Mouse (Mus musculus) intestine, embryonic 15.5 days (tissue): ENCODE results near the gene Srsf3. TPM values are rescaled to one million over a fixed set of nuclear protein-coding genes. Genes with fewer than 3 reads are reported as not detected.
"Not testable (repeated sequence)": the region's sequence is repeated elsewhere in the genome, so short reads cannot be mapped to it uniquely, and the experiment has no call there.

Experiments
- ATAC-seq: fragments of 200-750 bp; cut with Nextera tagmentation; 2 replicates; pipeline ENCODE4 v1.8.0; 2017; ENCODE audit warnings: moderate TSS enrichment, moderate library complexity
- H3K27ac ChIP-seq: fragments of 300-500 bp; sonication (generic); 2 replicates; pipeline ENCODE4 v1.5.1; 2015; ENCODE audit warnings: mild to moderate bottlenecking, inconsistent platforms
- H3K27me3 ChIP-seq: fragments of 300-500 bp; sonication (generic); replicated peaks from 2 replicates; pipeline ENCODE4 v1.6.1; 2015; ENCODE audit warnings: inconsistent platforms
- H3K36me3 ChIP-seq: fragments of 300-500 bp; sonication (generic); 2 replicates; pipeline ENCODE4 v1.6.1; 2015; ENCODE audit warnings: inconsistent platforms
- H3K4me1 ChIP-seq: fragments of 300-500 bp; sonication (generic); replicated peaks from 2 replicates; pipeline ENCODE4 v1.6.1; 2015; ENCODE audit warnings: inconsistent platforms
- H3K4me2 ChIP-seq: fragments of 300-500 bp; sonication (generic); replicated peaks from 2 replicates; pipeline ENCODE4 v1.6.1; 2015; ENCODE audit warnings: mild to moderate bottlenecking, inconsistent platforms
- H3K4me3 ChIP-seq: fragments of 300-500 bp; sonication (generic); replicated peaks from 2 replicates; pipeline ENCODE4 v1.5.1; 2015; ENCODE audit warnings: inconsistent platforms
- H3K9ac ChIP-seq: fragments of 300-500 bp; sonication (generic); 2 replicates; pipeline ENCODE4 v1.6.1; 2015; ENCODE audit warnings: inconsistent platforms
- H3K9me3 ChIP-seq: fragments of 300-500 bp; sonication (generic); 2 replicates; pipeline ENCODE4 v1.6.1; 2016; ENCODE audit warnings: inconsistent platforms
- WGBS: fragments of 180-500 bp; shearing (Covaris S2); methylation state at CpG from one replicate; pipeline ENCODE4 v1.1.7; 2015; 5-methylcytosine and 5-hydroxymethylcytosine counted together
- polyA plus RNA-seq: library from polyadenylated mRNA; unstranded; fragments of >200 nt; fragmentation: Nextera tagmentation; extraction: Ambion mirVana; gene quantifications from 2 replicates; pipeline ENCODE4 v1.2.1, GENCODE M21; 2015

Srsf3 gene
- polyA plus RNA-seq, 1 experiment from 2014 or later: 544 TPM

DNA sequence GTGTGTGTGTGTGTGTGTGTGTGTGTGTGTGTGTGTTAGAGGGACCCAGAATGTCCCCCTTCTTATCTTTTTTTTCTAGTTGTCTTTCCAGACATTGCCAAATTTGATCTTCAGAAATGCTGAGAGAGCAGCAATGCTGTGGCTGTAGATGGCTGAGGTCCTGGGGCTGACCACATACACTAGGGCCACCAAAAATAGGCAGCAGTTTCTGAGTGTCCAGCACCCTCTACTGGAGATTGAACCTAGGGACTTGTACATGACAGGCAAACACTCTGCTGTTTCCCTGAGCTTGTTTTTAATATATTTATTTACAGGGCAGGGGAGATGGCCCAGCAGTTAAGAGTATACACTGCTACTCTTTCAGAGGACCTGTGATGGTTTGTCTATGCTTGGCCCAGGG, 12.0 kb upstream of the Srsf3 start:
- H3K27ac ChIP-seq: no peak overlapping the region
- peaks cover 11% of the 10 kb centered on the region; the same call in 1 of the 2 replicates for H3K4me1 ChIP-seq
- no peaks in the 10 kb centered on the region for H3K9me3 ChIP-seq
- H3K4me3 ChIP-seq: no peak overlapping the region
- no peaks in the 10 kb centered on the region for H3K27me3 ChIP-seq
- H3K36me3 ChIP-seq: no peaks in the 10 kb centered on the region
- no peak for ATAC-seq
- H3K9ac ChIP-seq: no peak overlapping the region
- no peak overlapping the region for H3K4me2 ChIP-seq

DNA sequence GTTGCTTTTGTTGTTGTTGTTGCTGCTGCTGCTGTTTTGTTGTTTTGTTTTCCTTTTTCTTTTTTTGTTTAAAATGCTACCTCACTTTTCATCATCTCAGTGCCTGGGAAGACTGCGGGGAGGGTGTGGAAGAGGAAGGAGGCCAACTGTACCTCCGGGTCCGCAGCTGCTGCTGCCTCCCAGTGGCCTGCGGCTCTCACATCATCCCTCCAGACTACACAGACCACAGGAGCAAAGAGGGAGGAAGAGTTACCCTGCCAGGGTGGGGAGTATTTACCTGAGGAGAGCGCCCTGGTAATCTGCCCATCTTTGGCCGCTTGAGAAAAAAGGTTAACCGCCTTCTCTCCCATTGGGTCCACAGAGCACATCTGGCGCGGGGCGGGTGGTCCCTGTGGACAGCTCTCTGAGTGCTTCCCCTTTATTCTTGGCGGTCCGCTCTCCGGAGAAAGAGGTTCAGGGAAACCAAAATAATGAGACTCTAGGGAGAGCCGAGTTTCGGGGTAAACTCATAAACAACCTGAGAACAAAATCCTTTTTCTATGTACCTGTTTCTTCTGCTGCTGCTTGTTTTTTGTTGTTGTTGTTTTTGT, 10.1 kb upstream of the Srsf3 start:
- Histone ChIP-seq H3K4me2 (peak overlapping the region; percentile 45; the same call in 1 of the 2 replicates), H3K27me3 (no peaks in the 10 kb centered on the region), H3K4me1 (peaks cover 24% of the 10 kb centered on the region), H3K9me3 (no peaks in the 10 kb centered on the region), H3K9ac (no peak overlapping the region), H3K4me3 (no peak overlapping the region), H3K36me3 (no peaks in the 10 kb centered on the region), H3K27ac (no peak overlapping the region)
- 24% methylated on average over 15 of the region's 15 CpGs for WGBS
- ATAC-seq: peak; percentile 48; the same call in 1 of the 2 replicates

- no peaks in the 10 kb centered on the region for H3K27me3 ChIP-seq
- WGBS: 90% methylated on average over 6 of the region's 6 CpGs
- H3K36me3 ChIP-seq: no peaks in the 10 kb centered on the region
- H3K4me2 ChIP-seq: no peak overlapping the region
- no peak overlapping the region for H3K27ac ChIP-seq
- H3K4me1 ChIP-seq: peaks cover 22% of the 10 kb centered on the region
- no peaks in the 10 kb centered on the region for H3K9me3 ChIP-seq
- H3K9ac ChIP-seq: no peak overlapping the region
- no peak overlapping the region for H3K4me3 ChIP-seq
- ATAC-seq: no peak
Measured at GRCm38 (mm10) chr17:29023346-29023745, 9.1 kb upstream of the Srsf3 start.

GRCm38 (mm10) chr17:29024047-29024892, 8.2 kb upstream of the Srsf3 start:
- no peaks in the 10 kb centered on the region for H3K36me3 ChIP-seq
- peak overlapping the region; percentile 18 for H3K4me2 ChIP-seq
- peak overlapping the region; percentile 74 for H3K27ac ChIP-seq
- no peak for ATAC-seq
- no peaks in the 10 kb centered on the region for H3K9me3 ChIP-seq
- H3K4me1 ChIP-seq: peaks cover 22% of the 10 kb centered on the region
- H3K27me3 ChIP-seq: no peaks in the 10 kb centered on the region
- 68% methylated on average over 22 of the region's 22 CpGs for WGBS
- no peak overlapping the region for H3K9ac ChIP-seq
- H3K4me3 ChIP-seq: no peak overlapping the region

DNA sequence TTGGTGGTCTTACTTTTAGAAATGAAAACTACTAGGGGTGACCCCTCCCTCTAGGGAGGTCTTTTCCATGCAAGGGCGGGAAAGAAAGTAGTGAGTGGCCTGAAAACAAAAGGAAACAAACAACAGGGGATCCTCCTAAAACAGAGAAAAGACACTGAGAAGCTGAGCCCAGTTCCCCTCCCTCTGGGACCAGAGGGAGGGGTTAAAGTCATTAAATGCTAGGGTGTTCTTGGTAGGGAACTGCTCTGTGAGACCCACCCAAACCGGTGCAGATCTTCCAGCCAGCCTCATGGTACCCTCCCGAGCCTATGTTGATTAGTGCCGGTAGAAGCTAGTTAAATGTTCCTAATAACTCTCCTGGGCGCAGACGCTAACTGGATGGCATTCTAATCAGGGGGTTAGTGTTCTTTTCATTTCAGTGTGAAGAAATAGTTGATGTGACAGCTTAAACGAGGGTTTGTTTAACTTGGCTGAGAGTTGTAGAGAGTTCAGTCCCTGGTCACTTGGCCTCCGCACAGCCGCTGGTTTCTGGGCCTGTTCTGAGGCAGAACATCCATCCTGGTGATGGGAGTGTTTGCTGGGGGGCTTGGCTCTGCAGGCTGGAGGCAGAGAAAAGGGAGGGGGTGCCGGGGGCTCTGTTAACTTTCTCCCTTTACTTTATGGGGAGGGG, 7.4 kb upstream of the Srsf3 start:
- Histone ChIP-seq H3K9ac (no peak overlapping the region), H3K9me3 (no peaks in the 10 kb centered on the region), H3K36me3 (no peaks in the 10 kb centered on the region), H3K4me1 (peaks cover 22% of the 10 kb centered on the region), H3K27me3 (no peaks in the 10 kb centered on the region), H3K4me3 (no peak overlapping the region), H3K4me2 (peak overlapping the region; percentile 18), H3K27ac (peak overlapping the region; percentile 74)
- 23% methylated on average over 10 of the region's 10 CpGs for WGBS
- ATAC-seq: peak; percentile 66

- H3K9ac ChIP-seq: no peak overlapping the region
- 47% methylated on average over 5 of the region's 5 CpGs for WGBS
- no peak overlapping the region for H3K4me3 ChIP-seq
- no peaks in the 10 kb centered on the region for H3K9me3 ChIP-seq
- peaks cover 22% of the 10 kb centered on the region for H3K4me1 ChIP-seq
- no peaks in the 10 kb centered on the region for H3K36me3 ChIP-seq
- peak overlapping the region; percentile 74 for H3K27ac ChIP-seq
- H3K27me3 ChIP-seq: no peaks in the 10 kb centered on the region
- H3K4me2 ChIP-seq: no peak overlapping the region
- peak; percentile 57 for ATAC-seq
Measured at GRCm38 (mm10) chr17:29026652-29027356, 5.6 kb upstream of the Srsf3 start.

DNA sequence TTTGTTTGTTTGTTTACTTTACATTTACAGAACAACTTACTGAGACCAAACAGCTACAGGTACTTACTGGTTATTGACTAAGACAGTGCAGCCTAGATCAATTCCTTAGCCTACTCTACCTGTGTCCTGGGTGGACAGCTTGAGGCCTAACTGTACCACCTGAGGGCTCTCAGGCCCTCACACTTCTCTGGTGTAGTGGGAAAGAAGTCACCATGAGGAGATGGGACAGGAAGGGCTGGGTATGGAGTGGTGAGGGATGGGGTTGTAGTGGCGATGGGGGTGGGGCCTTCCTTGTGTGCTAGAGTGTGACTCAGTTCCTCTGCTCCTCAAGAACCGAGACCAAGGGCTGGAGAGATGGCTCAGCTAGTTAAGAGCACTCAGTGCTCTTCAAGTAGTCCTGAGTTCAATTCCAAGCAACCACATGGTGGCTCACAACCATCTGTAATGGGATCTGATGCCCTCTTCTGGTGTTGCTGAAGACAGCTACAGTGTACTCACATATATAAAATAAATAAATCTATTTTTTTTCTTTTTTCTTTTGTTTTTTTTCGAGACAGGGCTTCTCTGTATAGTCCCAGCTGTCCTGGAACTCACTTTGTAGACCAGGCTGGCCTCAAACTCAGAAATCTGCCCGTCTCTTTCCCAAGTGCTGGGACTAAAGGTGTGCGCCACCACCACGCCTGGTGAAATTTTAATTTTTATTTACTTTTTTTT, 1.9 kb upstream of the Srsf3 start:
- no peak overlapping the region for H3K27ac ChIP-seq
- H3K27me3 ChIP-seq: no peaks in the 10 kb centered on the region
- no peaks in the 10 kb centered on the region for H3K9me3 ChIP-seq
- H3K9ac ChIP-seq: no peak overlapping the region
- 92% methylated on average over 6 of the region's 6 CpGs for WGBS
- ATAC-seq: no peak
- no peak overlapping the region for H3K4me3 ChIP-seq
- H3K4me1 ChIP-seq: peaks cover 13% of the 10 kb centered on the region
- no peak overlapping the region for H3K4me2 ChIP-seq
- no peaks in the 10 kb centered on the region for H3K36me3 ChIP-seq

- peak overlapping the region; percentile 84 for H3K4me2 ChIP-seq
- H3K9ac ChIP-seq: peak overlapping the region; percentile 86; the same call in 1 of the 2 replicates
- WGBS: 52% methylated on average over 7 of the region's 7 CpGs
- not testable (repeated sequence) for H3K4me1 ChIP-seq, H3K27me3 ChIP-seq, H3K36me3 ChIP-seq, ATAC-seq, H3K9me3 ChIP-seq
- peak overlapping the region; percentile 98 for H3K27ac ChIP-seq
- H3K4me3 ChIP-seq: peak overlapping the region; percentile 63
Measured at GRCm38 (mm10) chr17:29031085-29031711, 1.2 kb upstream of the Srsf3 start.

GRCm38 (mm10) chr17:29031771-29032273, 606 bp upstream of the Srsf3 start:
- peak overlapping the region; percentile 84 for H3K4me2 ChIP-seq
- peak overlapping the region; percentile 98 for H3K27ac ChIP-seq
- no peaks in the 10 kb centered on the region for H3K9me3 ChIP-seq
- H3K4me3 ChIP-seq: peak overlapping the region; percentile 63
- H3K36me3 ChIP-seq: peaks cover 5% of the 10 kb centered on the region
- H3K27me3 ChIP-seq: no peaks in the 10 kb centered on the region
- H3K4me1 ChIP-seq: peaks cover 6% of the 10 kb centered on the region
- peak overlapping the region; percentile 86 for H3K9ac ChIP-seq
- under 1% methylated on average over 26 of the region's 26 CpGs for WGBS
- peak; percentile 48 for ATAC-seq

GRCm38 (mm10) chr17:29033569-29034061, 1.2 kb downstream of the Srsf3 start:
- no peak for ATAC-seq
- Histone ChIP-seq H3K9ac (peak overlapping the region; percentile 89), H3K27me3 (no peaks in the 10 kb centered on the region), H3K4me1 (peaks cover 12% of the 10 kb centered on the region), H3K27ac (peak overlapping the region; percentile 98), H3K9me3 (no peaks in the 10 kb centered on the region), H3K4me2 (peak overlapping the region; percentile 65), H3K4me3 (peak overlapping the region; percentile 63), H3K36me3 (peaks cover 19% of the 10 kb centered on the region)
- WGBS: 0% methylated on average over 6 of the region's 6 CpGs

- ATAC-seq: no peak
- peaks cover 12% of the 10 kb centered on the region for H3K4me1 ChIP-seq
- H3K36me3 ChIP-seq: peaks cover 22% of the 10 kb centered on the region
- H3K27ac ChIP-seq: no peak overlapping the region
- H3K4me2 ChIP-seq: peak overlapping the region; percentile 65
- H3K27me3 ChIP-seq: no peaks in the 10 kb centered on the region
- peak overlapping the region; percentile 63 for H3K4me3 ChIP-seq
- H3K9me3 ChIP-seq: no peaks in the 10 kb centered on the region
- H3K9ac ChIP-seq: peak overlapping the region; percentile 89
Measured at GRCm38 (mm10) chr17:29034264-29034663, 1.8 kb downstream of the Srsf3 start.
